Mouse (Mus musculus) gastrocnemius, adult 2 months (tissue): ENCODE results near the gene Cnr2. TPM values are rescaled to one million over a fixed set of nuclear protein-coding genes. Genes with fewer than 3 reads are reported as not detected.

Experiments used
- DNase-seq: peaks from one replicate; pipeline ENCODE4 v3.0.0; 2022
- H3K27ac ChIP-seq: fragments of 200-600 bp; 2 replicates; pipeline ENCODE4 v1.8.1; 2022; ENCODE audit warnings: mild to moderate bottlenecking
- H3K4me3 ChIP-seq: fragments of 200-600 bp; 2 replicates; pipeline ENCODE4 v1.8.1; 2022; ENCODE audit warnings: mild to moderate bottlenecking, moderate library complexity
- CTCF ChIP-seq: fragments of 200-600 bp; IDR thresholded peaks from 2 replicates; pipeline ENCODE4 v1.8.1; 2022; ENCODE audit warnings: antibody characterized with exemption, mild to moderate bottlenecking, moderate library complexity
- intact Hi-C: fragments of 180-260 bp; cut with DNase I; formaldehyde crosslinking; loops from one replicate; pipeline ENCODE4 v1.15.1; 2025
- long read RNA-seq, 2 experiments: library from polyadenylated mRNA; stranded (forward); transcript quantifications; one replicate each; pipeline ENCODE4 v2.0.0; 2021
- total RNA-seq, 2 experiments: library from RNA; stranded (reverse); gene quantifications; 2 replicates each; pipeline ENCODE4 v1.2.3; 2021

The Cnr2 gene
- total RNA-seq: under 1 TPM; 0.10 to 0.11 TPM
- long read RNA-seq, experiment 1: 0 reads
- long read RNA-seq, experiment 2, partial matches to known transcripts: 0 of 1 reads
- long read RNA-seq, experiment 2, other reads (novel, unspliced or antisense): 1 of 1 reads

GRCm38 (mm10) chr4:135895071-135895571 is at the start of gene Cnr2:
Gene Cnr2, plus strand, starts transcription at chr4:135895394.
- intact Hi-C loops: no loop called here
- no peak for DNase-seq
- Histone ChIP-seq H3K4me3 (no peak within 1 kb of the TSS; the same call in 1 of the 2 replicates), H3K27ac (no peak within 1 kb of the TSS)
- TF ChIP-seq CTCF: no peak

DNA sequence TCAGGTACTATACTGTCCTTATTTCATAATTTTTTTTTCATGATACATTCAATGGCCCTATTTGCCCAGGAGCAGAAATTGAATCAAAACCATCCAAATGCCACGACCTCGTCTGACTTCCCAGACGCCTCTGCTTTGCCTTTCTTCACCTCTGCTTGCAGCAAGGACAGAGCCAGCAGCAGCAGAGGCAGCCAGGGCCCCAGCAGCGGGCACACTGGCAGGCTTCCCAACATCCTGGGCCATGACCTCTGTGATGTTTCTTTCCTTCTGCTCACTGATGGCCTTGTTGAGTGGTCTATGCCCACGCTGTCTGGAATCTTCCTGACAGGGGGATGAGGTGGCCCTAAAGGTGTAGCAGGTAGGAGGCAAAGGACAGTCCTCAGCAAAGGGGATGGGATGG is 47.6 kb upstream of the Cnr2 start:
- DNase-seq: peak; percentile 59
- H3K4me3 ChIP-seq: no peak overlapping the region
- no peak overlapping the region for H3K27ac ChIP-seq
- TF ChIP-seq CTCF: no peak
- intact Hi-C loops: no loop called here

- no peak overlapping the region for H3K27ac ChIP-seq
- DNase-seq: no peak
- no peak overlapping the region for H3K4me3 ChIP-seq
- intact Hi-C loops: no loop called here
- TF ChIP-seq CTCF: no peak
Measured at GRCm38 (mm10) chr4:135850411-135851095, 44.6 kb upstream of the Cnr2 start.

GRCm38 (mm10) chr4:135851942-135852341 is 43.3 kb upstream of the Cnr2 start:
- DNase-seq: no peak
- TF ChIP-seq CTCF: no peak
- Histone ChIP-seq H3K4me3 (no peak overlapping the region), H3K27ac (no peak overlapping the region)
- intact Hi-C loops: no loop called here

DNA sequence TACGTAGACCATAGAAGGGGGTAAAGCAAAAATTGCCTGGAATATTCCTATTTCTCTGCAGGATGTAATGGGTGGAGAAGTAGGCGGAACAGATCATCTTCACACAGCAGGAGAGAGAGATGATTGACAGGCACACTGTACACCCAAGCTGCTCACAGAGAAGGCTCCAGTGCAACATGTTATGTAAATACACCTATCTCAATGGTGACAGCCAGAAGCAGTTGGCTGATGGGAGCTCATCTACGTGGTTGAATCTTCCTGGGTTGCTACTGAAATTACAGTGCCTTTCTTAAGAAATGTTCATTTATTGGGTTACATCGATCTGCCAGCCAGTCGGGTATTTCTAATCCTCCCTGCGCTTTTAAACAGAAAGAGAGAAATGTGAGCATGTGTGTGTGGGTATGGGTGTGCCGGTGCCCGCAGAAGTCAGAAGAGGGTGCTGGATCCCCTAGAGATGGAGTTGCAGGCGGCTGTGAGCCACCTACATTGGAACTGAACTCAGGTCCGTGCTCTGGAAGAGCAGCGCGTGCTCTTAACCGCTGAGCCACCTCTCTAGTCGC is 41.1 kb upstream of the Cnr2 start:
- Histone ChIP-seq H3K27ac (no peak overlapping the region), H3K4me3 (no peak overlapping the region)
- no peak for DNase-seq
- intact Hi-C loops: no loop called here
- no peak for TF ChIP-seq CTCF

- intact Hi-C loops: no loop called here
- no peak for DNase-seq
- peak overlapping the region; percentile 93 for H3K27ac ChIP-seq
Measured at GRCm38 (mm10) chr4:135854630-135855029, 40.6 kb upstream of the Cnr2 start.

DNA sequence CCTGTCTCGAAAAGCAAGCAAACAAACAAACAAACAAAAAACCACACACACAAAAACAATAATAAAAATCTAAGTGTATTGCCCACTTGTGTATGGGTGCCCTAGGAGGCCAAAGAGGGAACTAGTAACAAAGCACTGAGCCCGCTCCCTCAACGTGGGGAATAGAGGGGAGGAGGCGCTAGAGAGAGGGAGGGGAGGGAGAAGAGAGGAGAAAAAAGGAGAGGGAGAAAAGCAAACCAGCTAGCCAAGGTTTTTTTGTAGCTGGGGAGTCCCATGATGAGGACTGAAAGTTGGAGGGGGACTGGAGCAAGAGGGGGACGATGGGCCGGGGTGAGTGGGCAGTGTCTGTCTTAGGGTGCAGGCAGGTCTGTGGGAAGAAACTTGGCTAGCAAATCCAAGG is 40.1 kb upstream of the Cnr2 start:
- intact Hi-C loops: no loop called here

More at GRCm38 (mm10) chr4:135854630-135855029, 40.6 kb upstream of the Cnr2 start:
- TF ChIP-seq CTCF: no peak
- H3K4me3 ChIP-seq: no peak overlapping the region

DNA sequence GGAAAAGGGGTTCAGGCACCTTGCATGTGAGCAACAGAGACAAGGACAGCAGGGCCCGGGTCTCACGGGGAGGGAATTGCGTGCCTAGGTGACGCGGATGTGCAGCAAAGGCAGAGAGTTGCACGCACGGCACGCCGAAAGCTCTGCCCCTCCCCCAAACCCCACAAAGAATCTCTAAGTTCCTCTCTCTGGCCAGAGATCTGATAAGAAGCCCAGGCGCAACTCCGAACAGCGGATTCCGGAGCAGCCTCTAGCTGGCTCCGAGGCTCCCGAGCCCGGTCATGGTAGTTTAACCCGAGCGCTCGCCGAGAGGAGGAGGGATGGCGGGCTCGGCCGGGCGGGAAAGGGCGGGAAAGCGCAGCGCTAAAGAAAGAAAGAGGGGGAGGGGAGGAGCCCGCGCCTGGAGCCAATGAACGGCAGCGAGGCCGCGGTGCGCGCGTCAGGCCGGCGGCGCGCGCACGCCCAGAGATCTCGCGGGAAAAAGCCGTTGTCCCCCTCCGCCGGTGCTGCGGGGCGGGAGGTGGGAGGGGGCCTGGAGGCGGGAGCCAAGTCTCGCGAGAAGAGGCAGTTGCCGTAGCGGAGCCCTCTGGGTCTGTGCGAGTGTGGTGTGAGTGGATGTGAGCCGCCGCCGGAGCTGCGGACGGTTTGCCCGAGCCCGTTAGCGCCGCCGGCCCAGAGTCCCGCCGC is 39.5 kb upstream of the Cnr2 start, which contains the start of gene Srsf10:
Gene Srsf10 (plus strand): TSS at position 212 of the 687 bp plus-strand sequence.
- intact Hi-C loops: loop anchor here (2.0 kb wide), 1 partner anchor 17 kb away; the partner anchor contains the start of gene Pnrc2
- TF ChIP-seq CTCF: no peak
- H3K27ac ChIP-seq: peak within 1 kb of the TSS; percentile 93
- H3K4me3 ChIP-seq: peak within 1 kb of the TSS; percentile 94
- DNase-seq: peak; percentile 98

More for the DNA sequence above, 40.1 kb upstream of the Cnr2 start:
- H3K27ac ChIP-seq: peak overlapping the region; percentile 93
- peak overlapping the region; percentile 94 for H3K4me3 ChIP-seq
- no peak for TF ChIP-seq CTCF
- no peak for DNase-seq

DNA sequence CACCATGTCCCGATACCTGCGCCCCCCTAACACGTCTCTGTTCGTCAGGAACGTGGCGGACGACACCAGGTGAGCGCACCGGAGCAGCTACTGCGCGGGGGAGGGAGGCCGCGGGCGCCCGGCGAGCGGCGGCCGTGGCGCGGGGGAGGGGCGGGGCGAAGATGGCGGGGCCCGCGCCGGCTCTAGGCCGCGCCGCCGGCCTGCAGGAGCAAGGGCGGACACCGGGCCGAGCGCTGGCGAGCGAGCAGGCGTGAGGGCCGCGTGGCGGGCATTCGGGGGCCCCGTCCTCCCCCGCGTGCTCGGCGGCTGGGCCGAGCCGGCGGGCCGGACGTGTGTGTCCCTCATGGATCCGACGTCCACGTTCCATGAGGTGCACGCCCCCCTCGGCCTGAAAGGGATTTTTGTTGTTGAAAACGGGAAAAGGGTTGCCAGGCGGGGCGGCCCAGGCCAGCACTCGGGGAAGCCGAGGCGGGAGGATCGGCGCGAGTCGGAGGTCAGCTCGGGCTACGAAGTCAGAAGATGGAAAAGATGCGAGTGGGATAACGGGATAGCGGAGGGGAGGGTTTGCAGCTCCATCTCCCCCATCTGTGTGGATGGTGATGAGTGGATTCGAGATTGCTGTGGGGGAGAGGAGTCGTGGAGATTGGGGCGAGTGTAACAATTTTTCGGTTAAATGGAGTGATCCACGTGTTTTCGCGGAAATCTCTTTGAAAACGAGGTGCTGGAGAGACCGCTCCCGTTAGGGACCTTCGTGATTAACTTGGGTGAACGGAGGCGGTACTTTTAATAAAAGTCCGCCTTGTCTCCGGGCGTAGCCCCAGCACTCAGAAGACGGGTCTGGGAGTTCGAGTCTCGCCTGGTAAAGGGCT is 38.7 kb upstream of the Cnr2 start:
- no peak for TF ChIP-seq CTCF
- Histone ChIP-seq H3K4me3 (peak overlapping the region; percentile 94), H3K27ac (peak overlapping the region; percentile 93)
- intact Hi-C loops: loop anchor here (2.0 kb wide), 1 partner anchor 16 kb away; the partner anchor contains the start of gene Pnrc2
- DNase-seq: peak; percentile 70

DNA sequence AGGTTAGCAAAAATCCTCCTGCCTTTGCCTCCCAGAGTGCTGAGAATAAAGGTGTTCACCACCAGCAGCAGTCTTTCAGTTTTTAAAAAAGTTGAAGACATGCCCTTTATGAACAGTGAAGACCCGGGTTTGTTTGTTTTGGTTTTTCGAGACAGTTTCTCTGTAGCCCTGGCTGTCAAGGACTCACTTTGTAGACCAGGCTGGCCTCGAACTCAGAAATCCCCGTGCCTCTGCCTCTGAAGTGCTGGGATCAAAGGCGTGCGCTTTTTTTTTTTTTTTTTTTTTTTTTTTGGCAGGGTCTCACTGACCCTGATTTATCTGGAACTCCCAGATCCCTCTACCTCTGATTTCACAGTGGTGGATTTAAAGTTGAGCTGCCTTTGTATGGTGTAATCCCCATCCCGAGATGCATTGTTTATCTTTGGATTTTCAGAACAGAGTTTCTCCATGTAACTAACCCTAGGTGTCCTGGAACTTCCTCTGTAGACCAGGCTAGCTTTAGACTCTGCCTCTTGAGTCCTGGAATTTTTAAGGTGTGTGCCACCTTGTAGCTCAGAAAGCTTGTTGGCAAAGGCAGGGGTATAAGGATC is 37.5 kb upstream of the Cnr2 start:
- intact Hi-C loops: loop anchor here (2.0 kb wide), 1 partner anchor 15 kb away; the partner anchor contains the start of gene Pnrc2
- Histone ChIP-seq H3K27ac (peak overlapping the region; percentile 93), H3K4me3 (peak overlapping the region; percentile 94)
- no peak for TF ChIP-seq CTCF
- DNase-seq: no peak

GRCm38 (mm10) chr4:135868996-135869395 is 26.2 kb upstream of the Cnr2 start:
- intact Hi-C loops: no loop called here
- H3K27ac ChIP-seq: peak overlapping the region; percentile 48
- TF ChIP-seq CTCF: no peak

More at GRCm38 (mm10) chr4:135868996-135869395, 26.2 kb upstream of the Cnr2 start:
- H3K4me3 ChIP-seq: no peak overlapping the region
- DNase-seq: no peak
